Mouse (Mus musculus) forebrain, embryonic 14.5 days (tissue): ENCODE results near the gene Crispld2. TPM values are rescaled to one million over a fixed set of nuclear protein-coding genes. Genes with fewer than 3 reads are reported as not detected.

Experiments used
- ATAC-seq: fragments of 200-750 bp; cut with Nextera tagmentation; 2 replicates; pipeline ENCODE4 v1.8.0; 2017; ENCODE audit warnings: mild to moderate bottlenecking, moderate library complexity
- DNase-seq: peaks from one replicate; pipeline ENCODE4 v3.0.0-alpha.2; 2015; ENCODE audit warnings: low spot score
- H3K27ac ChIP-seq: fragments of 300-500 bp; sonication (generic); 2 replicates; pipeline ENCODE4 v1.5.1; 2014; ENCODE audit warnings: low read depth, mild to moderate bottlenecking, control low read depth, low read length, moderate library complexity
- H3K27me3 ChIP-seq: fragments of 300-500 bp; sonication (generic); replicated peaks from 2 replicates; pipeline ENCODE4 v1.6.1; 2014; ENCODE audit warnings: low read length, control low read depth, mixed read lengths; ENCODE audit not compliant: control insufficient read depth, insufficient read depth
- H3K36me3 ChIP-seq: fragments of 300-500 bp; sonication (generic); 2 replicates; pipeline ENCODE4 v1.6.1; 2014; ENCODE audit warnings: low read length, control low read depth; ENCODE audit not compliant: control insufficient read depth, insufficient read depth
- H3K4me1 ChIP-seq: fragments of 300-500 bp; sonication (generic); 2 replicates; pipeline ENCODE4 v1.6.1; 2014; ENCODE audit warnings: antibody characterized with exemption, low read length, control low read depth; ENCODE audit not compliant: control insufficient read depth, insufficient read depth
- H3K4me2 ChIP-seq: fragments of 300-500 bp; sonication (generic); 2 replicates; pipeline ENCODE4 v1.6.1; 2014; ENCODE audit warnings: mild to moderate bottlenecking, control low read depth, low read length
- H3K4me3 ChIP-seq: fragments of 300-500 bp; sonication (generic); 2 replicates; pipeline ENCODE4 v1.5.1; 2014; ENCODE audit warnings: low read depth, low read length, control low read depth
- H3K9ac ChIP-seq: fragments of 300-500 bp; sonication (generic); 2 replicates; pipeline ENCODE4 v1.6.1; 2014; ENCODE audit warnings: mild to moderate bottlenecking, low read length, control low read depth, moderate library complexity
- H3K9me3 ChIP-seq: fragments of 300-500 bp; sonication (generic); replicated peaks from 2 replicates; pipeline ENCODE4 v1.6.1; 2016; ENCODE audit warnings: low read length, control low read depth, mixed read lengths; ENCODE audit not compliant: control insufficient read depth
- WGBS: fragments of 180-500 bp; shearing (Covaris S2); extraction: QIAGEN DNeasy Blood & Tissue Kit; methylation state at CpG from one replicate; pipeline ENCODE4 v1.1.7; 2014; 5-methylcytosine and 5-hydroxymethylcytosine counted together
- polyA plus RNA-seq: library from polyadenylated mRNA; unstranded; fragments of >200 nt; fragmentation: Nextera tagmentation; extraction: Ambion mirVana; gene quantifications from 2 replicates; pipeline ENCODE4 v1.2.1, GENCODE M21; 2014

The Crispld2 gene
- polyA plus RNA-seq, 1 experiment from 2014 or later: 0.79 TPM

DNA sequence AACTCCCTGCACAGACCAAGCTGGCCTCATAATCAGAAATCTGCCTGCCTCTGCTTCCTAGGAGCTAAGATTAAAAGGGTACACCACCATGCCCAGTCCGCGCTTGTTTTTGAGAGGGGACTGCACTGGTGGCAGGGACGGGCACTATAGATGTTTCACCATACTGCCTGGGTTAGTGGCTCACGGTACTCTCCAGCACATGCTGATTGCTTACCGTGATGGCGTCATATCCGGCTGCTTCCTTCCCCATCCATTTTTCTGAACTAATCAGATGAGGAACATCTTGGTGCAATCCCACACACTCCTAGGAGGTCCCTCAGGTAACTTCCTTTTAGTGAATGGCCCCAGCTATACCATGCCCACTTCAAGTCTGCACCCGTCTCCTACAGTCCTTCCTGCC lies 52.7 kb downstream of the Crispld2 start:
- Histone ChIP-seq H3K9me3 (no peaks in the 10 kb centered on the region), H3K4me2 (no peak overlapping the region), H3K4me3 (no peak overlapping the region), H3K27me3 (no peaks in the 10 kb centered on the region), H3K27ac (no peak overlapping the region), H3K9ac (no peak overlapping the region), H3K4me1 (no peaks in the 10 kb centered on the region), H3K36me3 (no peaks in the 10 kb centered on the region)
- DNase-seq: no peak
- WGBS: 85% methylated on average over 8 of the region's 8 CpGs
- no peak for ATAC-seq

DNA sequence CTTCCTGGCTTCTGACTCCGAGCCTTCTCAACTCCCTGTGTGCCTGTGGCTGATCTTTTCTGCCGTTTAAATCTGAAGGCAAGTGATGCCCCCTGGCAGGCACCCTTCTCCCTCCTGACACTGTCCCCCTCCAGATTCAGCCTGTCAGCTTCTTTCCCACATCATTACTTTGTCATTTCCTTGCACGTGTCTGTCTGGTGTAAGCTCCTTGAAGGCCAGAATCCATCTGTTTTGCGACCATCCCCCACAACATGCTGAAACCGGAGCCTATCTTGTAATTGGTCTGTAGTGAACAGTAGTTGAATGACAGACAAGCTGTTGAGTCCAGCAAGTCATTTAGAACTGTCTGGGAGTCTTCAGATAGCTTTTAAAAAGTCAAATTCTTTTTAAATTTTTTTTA lies 53.2 kb downstream of the Crispld2 start:
- no peak overlapping the region for H3K27ac ChIP-seq
- H3K4me3 ChIP-seq: no peak overlapping the region
- ATAC-seq (no peak), DNase-seq (no peak)
- H3K9me3 ChIP-seq: no peaks in the 10 kb centered on the region
- H3K4me1 ChIP-seq: no peaks in the 10 kb centered on the region
- WGBS: 58% methylated on average over 5 of the region's 5 CpGs
- no peak overlapping the region for H3K9ac ChIP-seq
- H3K27me3 ChIP-seq: no peaks in the 10 kb centered on the region
- no peaks in the 10 kb centered on the region for H3K36me3 ChIP-seq
- H3K4me2 ChIP-seq: no peak overlapping the region

DNA sequence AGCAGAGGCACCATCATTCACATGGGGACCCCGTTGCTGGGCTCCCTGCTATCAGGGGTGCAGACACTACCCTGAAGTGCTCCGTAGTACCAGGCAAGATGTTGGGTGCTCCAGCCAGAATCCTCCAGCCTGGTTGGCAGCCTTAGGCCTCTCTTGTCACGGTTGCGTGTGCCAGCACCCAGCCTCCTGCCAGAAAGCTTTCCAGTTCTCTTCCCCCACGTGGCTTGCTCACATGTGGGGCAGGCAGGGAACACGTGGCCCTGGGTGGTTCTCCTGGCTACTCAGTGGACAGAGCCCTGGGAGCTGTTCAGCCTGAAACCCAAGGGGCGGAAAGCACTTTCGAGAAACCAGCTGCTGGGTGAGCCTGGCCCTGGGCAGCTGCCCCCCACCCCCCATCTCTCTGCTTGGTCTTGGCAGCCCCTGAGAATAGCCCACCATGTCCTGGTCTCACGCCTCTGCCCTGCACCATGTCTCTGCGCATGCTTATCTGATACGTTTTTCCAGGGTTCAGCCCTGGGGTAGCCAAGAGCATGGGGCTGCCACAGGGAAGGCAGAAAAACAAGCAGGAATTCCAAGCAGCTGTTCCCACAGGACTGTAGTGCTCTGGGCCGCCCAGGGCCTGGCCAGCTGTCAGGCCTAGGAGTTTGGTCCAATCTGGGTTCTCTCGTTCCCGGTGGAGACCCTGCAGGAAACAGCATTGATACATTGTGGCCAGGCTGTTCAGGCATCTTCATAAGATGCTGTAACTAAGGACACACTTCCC lies 54.2 kb downstream of the Crispld2 start:
- H3K9ac ChIP-seq: no peak overlapping the region
- H3K27me3 ChIP-seq: no peaks in the 10 kb centered on the region
- H3K4me1 ChIP-seq: no peaks in the 10 kb centered on the region
- ATAC-seq (peak; percentile 34; the same call in 1 of the 2 replicates), DNase-seq (peak; percentile 69)
- 79% methylated on average over 14 of the region's 14 CpGs for WGBS
- no peaks in the 10 kb centered on the region for H3K36me3 ChIP-seq
- no peak overlapping the region for H3K4me3 ChIP-seq
- H3K4me2 ChIP-seq: no peak overlapping the region
- H3K27ac ChIP-seq: no peak overlapping the region
- no peaks in the 10 kb centered on the region for H3K9me3 ChIP-seq

DNA sequence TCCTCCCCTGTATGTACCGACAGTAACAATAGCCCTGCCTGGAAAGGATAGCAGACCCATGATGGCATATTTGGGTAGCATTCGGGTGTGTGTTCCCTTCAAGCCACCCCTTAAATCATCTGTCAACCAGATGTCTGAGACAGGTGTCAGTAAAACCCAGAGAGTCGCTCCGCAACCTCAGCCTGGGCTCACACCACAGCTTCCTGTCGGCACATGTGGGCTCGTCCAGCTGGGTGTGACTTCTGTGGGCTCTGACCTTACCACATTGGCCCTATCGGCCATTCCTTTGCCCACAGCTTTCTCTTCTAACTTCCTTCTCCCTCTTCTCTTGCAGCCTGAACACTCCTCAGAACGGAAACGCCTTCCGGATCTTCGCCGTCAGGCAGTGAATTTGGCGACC lies 57.7 kb downstream of the Crispld2 start:
- ATAC-seq: no peak
- Histone ChIP-seq H3K9ac (no peak overlapping the region), H3K4me3 (no peak overlapping the region), H3K9me3 (no peaks in the 10 kb centered on the region), H3K27me3 (no peaks in the 10 kb centered on the region), H3K36me3 (no peaks in the 10 kb centered on the region), H3K27ac (no peak overlapping the region), H3K4me2 (no peak overlapping the region), H3K4me1 (no peaks in the 10 kb centered on the region)
- 90% methylated on average over 13 of the region's 13 CpGs for whole genome bisulfite sequencing
- DNase-seq: no peak

DNA sequence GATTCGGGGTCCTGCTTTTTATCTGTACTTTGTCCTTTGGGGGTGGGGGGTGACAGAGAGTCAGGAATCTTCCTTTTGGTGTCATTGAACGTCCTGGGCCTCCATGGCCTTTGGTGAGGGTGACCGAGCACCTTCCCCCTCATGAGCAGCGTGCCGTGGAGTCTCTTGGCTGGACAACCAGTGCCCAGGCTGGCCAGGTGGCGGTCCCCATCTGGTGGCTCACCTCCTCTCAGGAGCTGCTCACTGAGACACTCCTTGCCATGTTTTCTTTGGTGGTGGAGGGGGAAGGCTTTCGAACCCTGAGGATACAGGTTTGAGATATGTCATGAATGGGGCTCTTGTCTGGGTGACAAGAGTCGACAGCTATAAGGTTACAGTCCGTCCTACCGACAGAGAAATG lies 58.1 kb downstream of the Crispld2 start:
- Histone ChIP-seq H3K36me3 (no peaks in the 10 kb centered on the region), H3K9me3 (no peaks in the 10 kb centered on the region), H3K4me1 (no peaks in the 10 kb centered on the region), H3K4me3 (no peak overlapping the region), H3K9ac (no peak overlapping the region), H3K27me3 (no peaks in the 10 kb centered on the region), H3K4me2 (no peak overlapping the region), H3K27ac (no peak overlapping the region)
- WGBS: 83% methylated on average over 10 of the region's 10 CpGs
- DNase-seq (no peak), ATAC-seq (no peak)

DNA sequence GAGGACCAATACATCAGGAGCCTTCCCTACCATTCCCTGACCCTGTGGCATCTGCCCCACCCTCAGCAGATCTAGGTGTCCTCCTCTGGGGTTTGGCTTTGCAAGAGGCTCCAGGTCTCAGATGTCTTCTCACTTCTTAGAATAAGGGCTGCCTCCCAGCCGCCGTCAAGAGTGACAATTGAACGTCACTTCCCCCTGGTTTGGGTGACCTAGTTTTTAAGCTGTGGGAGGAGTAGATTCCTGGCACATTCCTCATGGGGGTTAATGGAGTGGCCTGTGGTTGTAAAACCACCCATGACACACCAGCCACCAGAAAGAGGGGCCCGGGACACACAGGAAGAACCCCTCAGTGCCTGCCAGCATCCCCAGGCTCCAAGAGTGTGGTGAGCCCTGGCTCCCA lies 58.8 kb downstream of the Crispld2 start:
- Histone ChIP-seq H3K27ac (no peak overlapping the region), H3K4me1 (no peaks in the 10 kb centered on the region), H3K4me2 (no peak overlapping the region), H3K36me3 (no peaks in the 10 kb centered on the region), H3K9me3 (no peaks in the 10 kb centered on the region), H3K9ac (no peak overlapping the region), H3K27me3 (no peaks in the 10 kb centered on the region), H3K4me3 (no peak overlapping the region)
- WGBS: 74% methylated on average over 4 of the region's 4 CpGs
- no peak for DNase-seq
- ATAC-seq: no peak

DNA sequence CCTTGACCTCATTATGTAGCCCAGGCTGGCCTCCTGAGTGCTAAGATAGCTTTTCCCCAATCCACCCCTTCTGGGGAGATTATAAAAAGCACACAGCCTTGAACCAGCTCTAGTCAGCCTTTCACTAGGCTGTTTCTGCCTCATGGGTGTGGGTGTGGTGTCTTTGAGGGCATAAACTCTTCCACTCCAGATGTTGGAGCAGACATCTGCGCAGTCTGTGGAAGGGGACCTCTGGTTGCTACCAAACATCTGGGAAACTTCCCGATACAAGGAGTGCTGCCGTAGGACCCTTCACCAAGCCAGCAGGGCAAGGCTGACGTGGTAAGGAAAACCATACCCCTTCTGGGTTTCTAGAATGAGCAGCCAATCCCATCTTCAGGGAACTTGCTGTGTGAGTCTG lies 59.7 kb downstream of the Crispld2 start:
- Histone ChIP-seq H3K9ac (no peak overlapping the region), H3K4me3 (no peak overlapping the region), H3K36me3 (no peaks in the 10 kb centered on the region), H3K9me3 (no peaks in the 10 kb centered on the region), H3K27ac (no peak overlapping the region), H3K4me2 (no peak overlapping the region), H3K4me1 (no peaks in the 10 kb centered on the region), H3K27me3 (no peaks in the 10 kb centered on the region)
- 94% methylated on average over 4 of the region's 4 CpGs for WGBS
- ATAC-seq: no peak
- no peak for DNase-seq

DNA sequence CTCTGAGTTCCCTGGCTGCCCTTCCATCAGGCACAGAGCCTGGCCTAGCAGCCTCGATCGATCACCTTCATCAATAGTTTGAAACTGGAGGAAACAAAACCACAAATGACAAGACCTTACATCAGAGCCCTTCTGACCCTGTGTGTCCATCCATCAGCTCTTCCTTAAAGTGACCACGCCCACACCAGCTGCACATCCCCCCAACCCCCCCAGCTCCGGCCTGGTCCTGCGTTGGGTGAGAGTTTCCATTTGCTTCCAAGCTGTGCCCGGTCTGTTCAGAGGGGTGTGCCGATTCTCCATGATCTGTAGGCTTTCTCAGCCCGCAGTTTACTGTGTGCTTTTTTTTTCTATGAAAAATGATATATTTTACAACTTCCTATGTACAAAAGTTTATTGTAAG lies 60.1 kb downstream of the Crispld2 start:
- no peaks in the 10 kb centered on the region for H3K36me3 ChIP-seq
- no peaks in the 10 kb centered on the region for H3K27me3 ChIP-seq
- 86% methylated on average over 8 of the region's 8 CpGs for WGBS
- no peak overlapping the region for H3K4me2 ChIP-seq
- H3K9ac ChIP-seq: no peak overlapping the region
- no peaks in the 10 kb centered on the region for H3K4me1 ChIP-seq
- H3K27ac ChIP-seq: no peak overlapping the region
- H3K9me3 ChIP-seq: no peaks in the 10 kb centered on the region
- H3K4me3 ChIP-seq: no peak overlapping the region
- no peak for ATAC-seq
- no peak for DNase-seq

DNA sequence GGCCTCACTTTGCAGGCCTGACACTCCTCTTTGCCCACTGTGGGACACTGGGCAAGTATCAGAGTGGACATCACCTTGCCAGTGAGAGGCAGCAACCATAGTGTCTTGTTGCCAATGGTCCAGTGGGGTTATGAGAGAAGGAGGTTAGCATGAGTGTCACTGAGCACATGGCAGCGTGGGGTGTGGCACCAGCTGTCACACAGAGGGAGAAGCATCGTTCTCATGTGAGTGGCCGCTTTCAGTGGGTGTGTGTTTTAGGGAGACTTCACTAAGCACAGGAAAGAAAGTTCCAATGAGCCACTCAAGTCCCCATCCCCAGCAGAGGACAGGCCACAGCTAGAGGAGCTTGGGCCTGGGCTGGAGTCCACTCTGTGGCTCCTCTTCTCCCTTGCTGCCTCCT lies 62.6 kb downstream of the Crispld2 start:
- no peak overlapping the region for H3K9ac ChIP-seq
- no peaks in the 10 kb centered on the region for H3K27me3 ChIP-seq
- H3K9me3 ChIP-seq: no peaks in the 10 kb centered on the region
- WGBS: 90% methylated on average over 3 of the region's 3 CpGs
- H3K4me3 ChIP-seq: no peak overlapping the region
- no peaks in the 10 kb centered on the region for H3K36me3 ChIP-seq
- no peak overlapping the region for H3K4me2 ChIP-seq
- H3K4me1 ChIP-seq: no peaks in the 10 kb centered on the region
- ATAC-seq (no peak), DNase-seq (no peak)
- no peak overlapping the region for H3K27ac ChIP-seq
